Mouse (Mus musculus): ENCODE measurements around the gene Cemip2. TPM values are rescaled to one million over a fixed set of nuclear protein-coding genes. Genes with fewer than 3 reads are reported as not detected.

Cemip2 gene
- polyA plus RNA-seq, 1 experiment from 2014 or later = 108 TPM

DNA sequence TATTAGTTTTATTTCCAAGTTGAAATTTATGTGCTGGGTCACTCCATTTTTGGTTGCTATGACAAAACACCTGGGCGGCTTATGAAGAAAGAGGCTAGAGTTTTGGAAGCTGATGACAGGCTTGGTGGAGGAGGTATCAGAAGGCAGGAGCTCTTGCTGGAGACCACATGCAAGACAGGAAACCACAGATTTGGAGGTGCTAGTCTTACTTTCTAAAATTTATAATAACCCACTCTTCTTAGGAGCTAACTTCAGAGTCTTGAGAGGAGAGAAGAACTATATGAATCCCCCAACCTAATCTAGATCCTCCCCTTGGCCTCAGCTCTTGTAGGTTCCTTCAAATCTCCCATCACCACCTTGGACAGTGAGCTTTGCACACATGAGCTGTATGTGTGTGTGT, 6.6 kb upstream of the Cemip2 start:
- Histone ChIP-seq H3K27ac (ENCODE audit: low read depth, low read length) (no peak overlapping the region), H3K36me3 (ENCODE audit: control insufficient read depth, insufficient read depth, low read length) (no peaks in the 10 kb centered on the region), H3K4me3 (ENCODE audit: low read depth, low read length) (no peak overlapping the region), H3K9ac (ENCODE audit: low read length) (no peak overlapping the region), H3K4me1 (ENCODE audit: control insufficient read depth, insufficient read depth, low read length) (no peaks in the 10 kb centered on the region), H3K9me3 (ENCODE audit: control insufficient read depth, low read length) (no peaks in the 10 kb centered on the region), H3K4me2 (ENCODE audit: low read depth) (no peak overlapping the region), H3K27me3 (ENCODE audit: control insufficient read depth, insufficient read depth, low read length) (no peaks in the 10 kb centered on the region)
- DNase-seq (ENCODE audit: low spot score) (no peak), ATAC-seq (ENCODE audit: insufficient read depth, low FRiP score, low TSS enrichment) (no peak)
- 100% methylated on average over 1 of the region's 1 CpGs for WGBS

DNA sequence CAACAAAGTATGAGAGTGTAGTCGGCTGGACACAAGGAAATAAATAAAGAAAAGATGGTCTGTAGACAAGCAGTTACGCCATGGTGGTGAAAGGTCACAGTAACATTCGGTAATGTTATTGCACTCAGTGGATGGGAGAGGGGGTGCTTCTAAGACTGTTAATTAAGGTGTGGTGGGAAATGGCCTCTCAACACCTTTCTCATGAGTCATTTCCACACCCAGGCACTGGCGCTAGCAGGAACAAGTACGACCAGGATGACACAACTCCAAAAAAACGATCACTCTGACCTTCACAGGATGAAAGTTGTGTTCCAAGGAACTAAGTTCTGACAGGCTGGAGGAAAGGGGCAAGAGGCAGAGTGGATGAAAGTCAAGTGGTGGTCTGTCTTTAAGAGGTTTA, 4.5 kb upstream of the Cemip2 start:
- no peaks in the 10 kb centered on the region for H3K36me3 ChIP-seq (ENCODE audit: control insufficient read depth, insufficient read depth, low read length)
- 0 out of 2 replicates have a peak, but pooled peaks cover 2% of the 10 kb centered on the region for H3K4me1 ChIP-seq (ENCODE audit: control insufficient read depth, insufficient read depth, low read length)
- no peak overlapping the region for H3K27ac ChIP-seq (ENCODE audit: low read depth, low read length)
- no peaks in the 10 kb centered on the region for H3K27me3 ChIP-seq (ENCODE audit: control insufficient read depth, insufficient read depth, low read length)
- no peak overlapping the region for H3K4me2 ChIP-seq (ENCODE audit: low read depth)
- 71% methylated on average over 6 of the region's 6 CpGs for WGBS
- no peak for DNase-seq (ENCODE audit: low spot score)
- no peak for ATAC-seq (ENCODE audit: insufficient read depth, low FRiP score, low TSS enrichment)
- H3K4me3 ChIP-seq (ENCODE audit: low read depth, low read length) = no peak overlapping the region
- H3K9ac ChIP-seq (ENCODE audit: low read length) = no peak overlapping the region
- H3K9me3 ChIP-seq (ENCODE audit: control insufficient read depth, low read length) = no peaks in the 10 kb centered on the region

DNA sequence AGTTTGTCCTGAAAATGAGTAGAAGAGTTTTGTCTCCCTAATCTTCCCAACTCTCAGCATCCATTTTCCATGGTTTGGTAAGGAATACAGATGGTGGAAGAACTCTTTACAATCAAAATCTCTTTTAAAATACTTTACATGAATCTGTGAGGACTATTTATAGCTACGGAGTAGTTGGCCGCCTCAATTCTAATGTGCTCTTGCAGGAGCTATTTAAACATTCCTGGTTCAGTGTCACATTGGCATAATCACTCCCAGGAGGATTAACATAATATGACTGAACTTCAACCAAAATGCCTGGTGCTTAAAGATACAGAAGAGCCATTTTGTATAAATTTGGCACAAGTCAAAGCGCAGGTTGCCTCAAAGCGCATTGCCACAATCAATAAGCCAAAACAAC, 2.5 kb upstream of the Cemip2 start:
- H3K27ac ChIP-seq (ENCODE audit: low read depth, low read length) = no peak overlapping the region
- 87% methylated on average over 4 of the region's 4 CpGs for WGBS
- no peak overlapping the region for H3K4me2 ChIP-seq (ENCODE audit: low read depth)
- H3K27me3 ChIP-seq (ENCODE audit: control insufficient read depth, insufficient read depth, low read length) = no peaks in the 10 kb centered on the region
- no peak for ATAC-seq (ENCODE audit: insufficient read depth, low FRiP score, low TSS enrichment)
- no peaks in the 10 kb centered on the region for H3K9me3 ChIP-seq (ENCODE audit: control insufficient read depth, low read length)
- H3K9ac ChIP-seq (ENCODE audit: low read length) = no peak overlapping the region
- H3K4me1 ChIP-seq (ENCODE audit: control insufficient read depth, insufficient read depth, low read length) = peaks cover 7% of the 10 kb centered on the region; the same call in 1 of the 2 replicates
- H3K36me3 ChIP-seq (ENCODE audit: control insufficient read depth, insufficient read depth, low read length) = no peaks in the 10 kb centered on the region
- H3K4me3 ChIP-seq (ENCODE audit: low read depth, low read length) = no peak overlapping the region
- DNase-seq (ENCODE audit: low spot score) = no peak

DNA sequence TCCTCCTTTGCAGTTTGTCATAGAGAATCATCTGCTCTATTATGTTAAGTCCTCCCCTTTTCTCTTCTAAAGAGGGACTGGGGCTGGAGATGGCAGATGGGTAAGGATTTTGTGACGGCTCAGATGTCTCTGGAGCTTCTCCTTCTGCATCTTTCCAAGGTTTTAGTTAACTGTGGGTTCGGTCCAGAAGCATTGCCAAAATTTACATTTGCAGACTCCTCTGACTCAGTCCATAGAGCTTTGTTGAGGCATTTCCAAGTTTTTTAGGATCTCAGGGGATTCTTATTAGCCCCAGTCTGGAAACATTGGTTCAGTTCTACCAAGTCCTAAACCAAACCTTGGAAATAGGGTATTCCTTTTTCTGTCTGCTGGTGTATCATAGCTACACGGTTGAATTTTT, 1.5 kb upstream of the Cemip2 start:
- peaks cover 13% of the 10 kb centered on the region; the same call in 1 of the 2 replicates for H3K4me1 ChIP-seq (ENCODE audit: control insufficient read depth, insufficient read depth, low read length)
- no peak overlapping the region for H3K4me3 ChIP-seq (ENCODE audit: low read depth, low read length)
- ATAC-seq (ENCODE audit: insufficient read depth, low FRiP score, low TSS enrichment) = no peak
- no peak overlapping the region for H3K27ac ChIP-seq (ENCODE audit: low read depth, low read length)
- H3K9ac ChIP-seq (ENCODE audit: low read length) = no peak overlapping the region
- 84% methylated on average over 3 of the region's 3 CpGs for WGBS
- no peak overlapping the region for H3K4me2 ChIP-seq (ENCODE audit: low read depth)
- H3K27me3 ChIP-seq (ENCODE audit: control insufficient read depth, insufficient read depth, low read length) = no peaks in the 10 kb centered on the region
- no peaks in the 10 kb centered on the region for H3K9me3 ChIP-seq (ENCODE audit: control insufficient read depth, low read length)
- H3K36me3 ChIP-seq (ENCODE audit: control insufficient read depth, insufficient read depth, low read length) = no peaks in the 10 kb centered on the region
- no peak for DNase-seq (ENCODE audit: low spot score)

DNA sequence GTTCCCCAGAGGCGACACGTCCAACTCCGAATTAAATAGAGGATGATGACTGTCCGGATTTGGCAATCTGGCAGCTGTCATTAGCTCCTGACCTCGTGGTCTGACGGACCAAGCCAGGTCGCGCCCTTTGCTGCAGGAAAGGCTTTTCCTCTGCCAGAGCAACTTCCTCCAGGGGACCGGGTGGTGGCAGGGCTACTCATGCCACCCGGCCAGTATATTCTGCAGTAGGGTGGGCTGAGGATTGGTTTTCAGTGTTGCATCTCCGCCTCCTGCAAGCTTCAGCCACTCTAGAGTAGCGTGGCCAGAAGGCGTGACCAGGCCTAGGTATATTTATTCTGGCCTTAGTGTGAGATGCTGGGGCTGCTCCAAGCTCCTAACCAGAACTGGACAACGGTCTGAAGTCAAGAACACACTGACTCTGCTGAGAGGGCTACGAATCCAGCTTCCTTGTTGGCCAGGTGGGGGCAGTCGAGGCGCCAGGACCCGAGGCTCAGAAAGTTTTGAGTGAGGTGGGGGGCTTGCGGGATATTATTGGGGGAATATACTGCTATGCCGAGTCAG, 891 bp upstream of the Cemip2 start:
- ATAC-seq (ENCODE audit: insufficient read depth, low FRiP score, low TSS enrichment) (peak; percentile 1; the same call in 1 of the 2 replicates), DNase-seq (ENCODE audit: low spot score) (peak; percentile 61)
- Histone ChIP-seq H3K4me3 (ENCODE audit: low read depth, low read length) (no peak overlapping the region), H3K9ac (ENCODE audit: low read length) (0 out of 2 replicates have a peak overlapping the region, but pooled peaks have one; percentile 18), H3K27ac (ENCODE audit: low read depth, low read length) (no peak overlapping the region), H3K9me3 (ENCODE audit: control insufficient read depth, low read length) (no peaks in the 10 kb centered on the region), H3K4me1 (ENCODE audit: control insufficient read depth, insufficient read depth, low read length) (peaks cover 19% of the 10 kb centered on the region), H3K36me3 (ENCODE audit: control insufficient read depth, insufficient read depth, low read length) (no peaks in the 10 kb centered on the region), H3K4me2 (ENCODE audit: low read depth) (peak overlapping the region; percentile 43), H3K27me3 (ENCODE audit: control insufficient read depth, insufficient read depth, low read length) (no peaks in the 10 kb centered on the region)
- WGBS = 33% methylated on average over 20 of the region's 20 CpGs

DNA sequence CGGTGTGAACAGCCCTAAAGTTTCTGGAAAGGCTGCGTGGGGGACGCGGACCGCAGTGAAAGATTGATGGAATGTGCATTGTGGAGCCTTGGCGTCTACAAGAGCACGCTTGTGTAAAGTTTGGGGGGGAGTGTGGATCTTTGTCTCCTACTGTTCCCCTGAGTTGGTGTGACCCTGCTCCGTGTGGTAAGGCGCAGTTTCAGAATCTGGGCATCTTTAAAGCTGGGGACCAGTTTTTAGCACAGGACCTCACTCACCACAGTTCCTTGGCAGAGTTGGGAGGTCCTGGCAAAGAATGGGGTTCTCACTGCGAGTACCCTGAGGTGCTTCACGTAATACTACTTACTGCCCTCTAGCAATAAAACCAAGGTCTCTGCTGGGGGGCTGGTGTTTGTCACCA, 964 bp downstream of the Cemip2 start:
- H3K27ac ChIP-seq (ENCODE audit: low read depth, low read length) = peak overlapping the region; percentile 93
- no peak for DNase-seq (ENCODE audit: low spot score)
- no peaks in the 10 kb centered on the region for H3K27me3 ChIP-seq (ENCODE audit: control insufficient read depth, insufficient read depth, low read length)
- H3K9me3 ChIP-seq (ENCODE audit: control insufficient read depth, low read length) = no peaks in the 10 kb centered on the region
- ATAC-seq (ENCODE audit: insufficient read depth, low FRiP score, low TSS enrichment) = no peak
- peak overlapping the region; percentile 80 for H3K4me2 ChIP-seq (ENCODE audit: low read depth)
- WGBS = 0% methylated on average over 11 of the region's 11 CpGs
- H3K4me3 ChIP-seq (ENCODE audit: low read depth, low read length) = peak overlapping the region; percentile 93
- no peaks in the 10 kb centered on the region for H3K36me3 ChIP-seq (ENCODE audit: control insufficient read depth, insufficient read depth, low read length)
- H3K4me1 ChIP-seq (ENCODE audit: control insufficient read depth, insufficient read depth, low read length) = peaks cover 33% of the 10 kb centered on the region
- peak overlapping the region; percentile 95 for H3K9ac ChIP-seq (ENCODE audit: low read length)

DNA sequence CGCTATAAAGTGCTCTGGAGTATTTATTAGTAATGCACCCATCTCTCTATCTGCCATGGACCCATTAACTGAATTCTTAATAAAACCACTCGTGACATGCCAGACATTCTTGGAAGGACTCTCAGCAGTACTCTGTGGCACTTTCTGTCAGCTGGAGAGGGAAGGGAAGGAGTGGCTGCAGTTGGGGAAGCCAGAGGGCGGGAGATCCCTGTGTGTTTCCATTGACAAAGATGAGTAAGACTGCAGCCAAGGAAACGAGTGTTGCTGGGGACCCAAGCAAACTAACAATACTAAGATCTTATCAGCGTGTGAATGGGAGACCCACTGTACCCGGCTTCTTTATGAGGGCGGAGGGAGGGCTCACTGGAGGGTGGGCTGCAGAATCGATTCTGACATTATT, 2.5 kb downstream of the Cemip2 start:
- Histone ChIP-seq H3K4me2 (ENCODE audit: low read depth) (peak overlapping the region; percentile 80), H3K4me1 (ENCODE audit: control insufficient read depth, insufficient read depth, low read length) (peaks cover 45% of the 10 kb centered on the region), H3K27me3 (ENCODE audit: control insufficient read depth, insufficient read depth, low read length) (no peaks in the 10 kb centered on the region), H3K9me3 (ENCODE audit: control insufficient read depth, low read length) (no peaks in the 10 kb centered on the region), H3K36me3 (ENCODE audit: control insufficient read depth, insufficient read depth, low read length) (no peaks in the 10 kb centered on the region), H3K4me3 (ENCODE audit: low read depth, low read length) (peak overlapping the region; percentile 93), H3K27ac (ENCODE audit: low read depth, low read length) (peak overlapping the region; percentile 86), H3K9ac (ENCODE audit: low read length) (peak overlapping the region; percentile 15)
- DNase-seq (ENCODE audit: low spot score) = no peak
- WGBS = 33% methylated on average over 8 of the region's 8 CpGs
- ATAC-seq (ENCODE audit: insufficient read depth, low FRiP score, low TSS enrichment) = no peak

DNA sequence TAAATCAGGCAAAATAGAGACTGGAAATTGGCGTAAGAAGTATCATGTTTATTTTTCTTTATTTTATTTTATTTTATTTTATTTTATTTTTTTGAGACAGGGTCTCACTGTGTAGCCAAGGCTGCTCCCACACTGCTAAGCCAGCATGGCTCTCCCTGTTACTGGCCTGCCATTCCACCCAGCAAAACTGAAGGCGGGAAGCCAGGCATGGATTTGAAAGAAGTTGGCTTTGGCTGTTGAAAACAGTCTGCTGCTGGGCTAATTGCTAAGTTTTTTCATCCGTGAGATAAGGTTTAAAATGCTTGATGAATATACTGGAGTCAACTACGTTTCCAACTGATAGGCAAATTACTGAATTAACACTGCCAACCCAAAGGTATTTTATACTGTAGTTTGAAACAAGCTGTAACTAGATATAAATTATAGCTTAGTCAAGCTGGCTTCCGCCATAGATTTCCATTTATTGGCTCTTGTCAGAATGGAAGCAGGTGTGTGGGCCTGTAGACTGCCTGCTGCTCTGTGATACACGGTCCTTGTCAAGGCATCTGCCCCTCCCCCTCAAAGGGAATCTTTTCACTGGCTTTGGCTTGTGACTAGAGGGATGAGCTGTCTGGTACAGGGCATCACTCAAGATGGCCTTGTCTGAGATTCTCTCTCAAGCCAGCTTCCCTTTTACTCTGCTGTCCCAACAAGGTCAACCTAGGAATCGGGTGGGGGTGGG, 3.1 kb downstream of the Cemip2 start:
- Histone ChIP-seq H3K4me1 (ENCODE audit: control insufficient read depth, insufficient read depth, low read length) (peaks cover 50% of the 10 kb centered on the region), H3K9me3 (ENCODE audit: control insufficient read depth, low read length) (no peaks in the 10 kb centered on the region), H3K27ac (ENCODE audit: low read depth, low read length) (peak overlapping the region; percentile 86), H3K4me2 (ENCODE audit: low read depth) (peak overlapping the region; percentile 80), H3K9ac (ENCODE audit: low read length) (peak overlapping the region; percentile 15), H3K27me3 (ENCODE audit: control insufficient read depth, insufficient read depth, low read length) (no peaks in the 10 kb centered on the region), H3K36me3 (ENCODE audit: control insufficient read depth, insufficient read depth, low read length) (no peaks in the 10 kb centered on the region), H3K4me3 (ENCODE audit: low read depth, low read length) (peak overlapping the region; percentile 93)
- WGBS = 37% methylated on average over 7 of the region's 7 CpGs
- ATAC-seq (ENCODE audit: insufficient read depth, low FRiP score, low TSS enrichment) (peak; percentile 43), DNase-seq (ENCODE audit: low spot score) (peak; percentile 69)

Data from neural tube, embryonic 11.5 days (tissue).